Mouse (Mus musculus): ENCODE measurements around the gene Alx3.

Alx3 gene

GRCm38 (mm10) chr3:107594662-107595263 is at the start of gene Alx3:
Alx3 (plus strand) TSS chr3:107595031.
- no peak for DNase-seq

GRCm38 (mm10) chr3:107545278-107545677 is 49.6 kb upstream of the Alx3 start:
- no peak for DNase-seq

GRCm38 (mm10) chr3:107545716-107546412 is 49.0 kb upstream of the Alx3 start:
- no peak for DNase-seq

- no peak for DNase-seq
Measured at GRCm38 (mm10) chr3:107546956-107547355, 47.9 kb upstream of the Alx3 start.

DNA sequence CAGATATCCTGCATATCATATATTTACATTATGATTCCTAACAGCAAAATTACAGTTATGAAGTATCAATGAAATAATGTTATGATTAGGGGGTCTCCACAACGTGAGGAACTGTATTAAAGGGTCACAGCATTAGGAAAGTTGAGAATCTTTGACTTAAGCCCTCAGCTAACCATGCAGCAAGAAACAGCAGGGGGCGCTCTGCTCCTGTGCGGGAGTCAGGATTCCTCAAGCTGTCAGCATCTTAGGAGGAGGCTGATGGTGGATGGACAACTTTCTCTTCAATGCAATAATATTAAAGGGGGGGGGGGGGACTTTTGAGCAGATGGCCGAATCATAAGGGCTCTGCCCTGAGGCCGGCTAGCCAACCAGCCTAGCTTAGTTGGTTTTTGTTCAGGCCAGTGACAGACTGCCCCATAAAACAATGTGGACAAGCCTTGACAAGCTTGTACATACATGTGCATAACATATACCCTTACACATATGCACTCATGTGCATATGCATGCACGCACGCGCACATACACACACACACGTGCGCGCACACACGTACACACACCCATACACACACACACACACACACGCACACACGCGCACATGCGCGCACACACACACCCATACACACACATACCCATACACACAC is 44.3 kb upstream of the Alx3 start:
- DNase-seq, result peak; percentile 72

DNA sequence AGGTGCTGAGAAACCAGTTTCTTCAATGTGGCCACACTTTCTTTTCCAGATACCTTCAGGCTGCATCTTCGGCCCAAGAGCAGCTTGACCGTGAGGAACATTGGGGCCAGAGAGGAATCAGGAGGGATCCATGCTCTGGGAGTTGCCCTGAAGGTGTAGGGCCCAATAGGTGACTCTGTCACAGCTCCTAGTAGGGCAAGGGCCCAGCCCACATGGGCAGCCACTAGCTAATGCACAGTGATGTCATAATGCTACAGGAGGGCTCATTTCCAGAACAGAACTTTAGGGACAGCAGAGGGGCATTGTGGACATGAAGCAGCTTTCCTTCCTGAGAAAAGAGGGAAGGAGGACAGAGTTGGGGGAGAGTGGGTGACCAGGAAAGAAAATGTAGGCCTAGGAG is 40.0 kb upstream of the Alx3 start, which contains the start of gene Ubl4b:
Gene Ubl4b, minus strand, starts transcription at position 232 of the 400 bp plus-strand sequence.
- no peak for DNase-seq

DNA sequence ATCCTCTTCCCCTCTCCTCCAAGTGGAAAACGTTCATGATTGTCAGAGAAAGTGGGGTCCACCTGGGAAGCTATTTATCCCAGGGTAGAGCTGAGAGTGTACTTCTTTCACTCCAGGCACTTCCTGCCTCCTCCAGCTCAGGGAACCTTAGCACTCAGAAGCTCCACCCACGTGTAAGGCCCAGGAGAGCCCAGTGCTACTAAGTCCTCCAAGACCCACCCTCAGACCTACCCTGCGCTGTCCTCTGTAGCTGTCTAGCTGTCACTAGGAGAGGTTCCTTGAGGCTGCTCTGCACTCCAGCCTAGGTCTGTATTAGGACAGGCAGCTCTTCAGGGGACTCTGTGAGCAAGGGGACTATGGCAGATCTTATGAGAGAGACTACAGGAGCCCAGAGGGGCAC is 36.1 kb upstream of the Alx3 start:
- no peak for DNase-seq

DNA sequence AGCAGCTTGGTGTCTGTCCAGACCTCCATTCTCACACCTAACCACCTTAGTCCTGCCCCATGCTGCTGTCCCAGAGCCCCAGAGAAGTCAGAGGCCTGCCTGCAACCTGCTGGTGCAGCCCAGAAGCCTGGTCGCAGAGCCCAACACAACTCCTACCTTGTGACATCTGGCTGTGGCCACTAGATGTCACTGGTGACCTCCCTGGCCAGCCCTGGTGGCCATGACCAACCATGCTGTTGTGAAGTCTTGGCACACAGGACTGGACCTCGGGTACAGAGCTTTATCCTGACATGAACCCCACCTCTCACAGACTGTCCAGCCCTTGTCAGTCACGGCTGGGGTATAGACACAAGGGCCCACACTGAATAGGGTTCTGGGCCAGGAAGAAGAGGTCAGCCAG is 35.6 kb upstream of the Alx3 start:
- peak; percentile 82 for DNase-seq

GRCm38 (mm10) chr3:107562104-107562503 is 32.7 kb upstream of the Alx3 start:
- DNase-seq, result no peak

DNA sequence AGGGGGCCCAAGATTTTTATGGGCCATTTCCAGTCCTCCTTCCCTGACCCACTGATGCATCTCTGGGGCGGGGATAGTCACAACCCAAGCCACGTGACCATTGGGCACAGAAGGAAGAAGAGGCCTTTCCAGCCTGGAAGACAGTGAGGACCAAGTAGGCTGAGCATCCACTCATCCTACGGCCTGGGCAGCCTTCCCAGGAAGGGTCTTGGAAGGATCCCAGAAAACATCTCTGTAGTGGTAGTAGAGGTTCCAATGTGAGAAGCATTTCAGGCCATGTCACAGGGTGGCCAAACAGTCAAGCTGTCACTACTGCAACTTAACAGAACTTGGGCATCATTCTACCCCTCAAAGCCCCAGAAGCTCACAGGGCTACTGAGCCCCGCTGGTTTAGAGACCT is 32.2 kb upstream of the Alx3 start:
- peak; percentile 28 for DNase-seq

- DNase-seq, result no peak
Measured at GRCm38 (mm10) chr3:107563880-107564279, 31.0 kb upstream of the Alx3 start.

DNA sequence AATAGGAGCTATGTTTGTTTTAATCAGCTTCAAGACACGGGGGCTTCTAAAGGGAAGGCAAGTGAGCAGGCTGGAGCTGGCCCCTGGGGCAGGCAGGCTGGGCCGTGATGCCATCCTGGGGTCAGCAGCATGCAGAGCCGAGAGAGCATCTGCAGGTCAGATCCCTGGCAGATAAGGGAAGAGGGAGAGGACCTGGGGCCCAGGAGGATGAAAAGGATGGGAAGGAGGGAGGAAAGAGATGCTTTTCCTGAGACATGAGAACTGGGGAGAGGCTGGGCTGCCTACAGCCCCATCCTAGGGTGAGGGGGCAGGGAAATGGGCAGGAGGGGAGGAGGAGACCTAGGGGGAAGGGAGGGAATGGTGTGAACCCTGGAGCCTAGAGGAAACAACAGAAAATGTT is 29.5 kb upstream of the Alx3 start:
- DNase-seq, result no peak

GRCm38 (mm10) chr3:107567766-107568165 is 27.1 kb upstream of the Alx3 start:
- DNase-seq, result no peak

- DNase-seq, result no peak
Measured at GRCm38 (mm10) chr3:107568721-107569120, 26.1 kb upstream of the Alx3 start.

GRCm38 (mm10) chr3:107571205-107571604 is 23.6 kb upstream of the Alx3 start:
- no peak for DNase-seq

- no peak for DNase-seq
Measured at GRCm38 (mm10) chr3:107576807-107577206, 18.0 kb upstream of the Alx3 start.

DNA sequence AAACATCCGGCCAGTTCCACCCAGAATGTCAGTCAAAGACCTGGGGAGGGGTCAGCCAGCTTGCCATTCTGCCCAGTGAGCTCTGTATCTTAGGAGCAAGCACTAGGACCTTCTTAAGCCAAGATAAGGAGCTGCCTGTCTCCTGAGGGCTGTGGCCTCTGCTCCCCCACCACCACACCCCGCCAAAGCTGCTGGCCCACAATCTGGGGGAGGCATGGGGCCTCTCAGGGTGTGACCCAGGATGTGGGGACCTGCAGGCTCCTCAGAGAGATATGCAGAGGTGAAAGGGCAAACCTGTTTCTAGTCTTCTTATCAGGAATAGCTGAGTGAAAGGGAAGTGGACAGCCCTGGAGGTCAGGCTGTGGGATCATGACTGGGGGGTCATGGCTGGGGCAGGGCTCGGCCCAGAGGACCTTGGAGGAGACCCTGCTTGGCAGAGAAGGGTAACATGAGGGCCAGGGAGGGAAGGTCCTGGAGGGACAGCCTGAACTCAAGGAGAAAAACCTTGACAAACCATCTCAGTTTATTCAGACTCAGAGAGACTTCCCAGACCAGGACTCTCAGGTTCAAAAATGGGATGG is 16.9 kb upstream of the Alx3 start:
- DNase-seq, result no peak

GRCm38 (mm10) chr3:107579466-107579865 is 15.4 kb upstream of the Alx3 start:
- DNase-seq, result peak; percentile 78

GRCm38 (mm10) chr3:107581103-107582010 is 13.5 kb upstream of the Alx3 start:
- no peak for DNase-seq

DNA sequence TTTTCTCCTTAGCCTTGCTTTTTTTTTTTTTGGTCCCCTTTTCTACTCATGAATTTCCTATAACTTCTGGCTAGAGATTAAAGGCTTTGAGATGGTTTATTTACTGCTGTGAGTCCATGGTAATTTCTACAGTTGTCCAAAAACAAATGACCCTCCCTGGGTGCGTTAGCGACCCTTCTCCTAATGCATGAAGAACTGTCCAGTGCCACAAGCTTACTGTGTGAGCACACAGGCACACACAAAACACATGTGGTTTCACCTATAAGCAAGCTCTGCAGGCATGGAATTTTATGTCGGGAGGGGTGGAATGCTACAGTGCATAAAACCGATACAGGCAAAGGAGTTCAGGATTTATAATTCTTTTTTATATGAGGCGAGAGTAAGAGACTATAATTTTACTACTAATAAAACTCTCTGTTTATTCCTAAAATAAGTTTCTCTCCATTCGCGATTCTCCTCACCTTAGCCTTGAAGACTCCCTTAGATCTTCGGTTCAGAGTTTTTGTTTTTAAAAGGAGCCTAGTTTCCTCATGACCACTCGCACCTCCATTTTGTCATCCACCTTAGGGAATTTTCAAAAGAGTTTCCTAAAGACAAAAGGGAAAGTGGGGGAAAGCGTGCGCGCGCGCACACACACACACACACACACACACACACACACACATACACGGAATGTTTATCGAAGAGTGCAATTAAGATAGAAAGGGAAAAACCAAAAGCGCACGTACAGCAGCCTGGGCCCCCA is 12.5 kb upstream of the Alx3 start:
- DNase-seq, result no peak

- DNase-seq, result no peak
Measured at GRCm38 (mm10) chr3:107582875-107583767, 11.7 kb upstream of the Alx3 start.
